ENCODE assay signal across 8 mouse cellular contexts in the genomic region with DNA sequence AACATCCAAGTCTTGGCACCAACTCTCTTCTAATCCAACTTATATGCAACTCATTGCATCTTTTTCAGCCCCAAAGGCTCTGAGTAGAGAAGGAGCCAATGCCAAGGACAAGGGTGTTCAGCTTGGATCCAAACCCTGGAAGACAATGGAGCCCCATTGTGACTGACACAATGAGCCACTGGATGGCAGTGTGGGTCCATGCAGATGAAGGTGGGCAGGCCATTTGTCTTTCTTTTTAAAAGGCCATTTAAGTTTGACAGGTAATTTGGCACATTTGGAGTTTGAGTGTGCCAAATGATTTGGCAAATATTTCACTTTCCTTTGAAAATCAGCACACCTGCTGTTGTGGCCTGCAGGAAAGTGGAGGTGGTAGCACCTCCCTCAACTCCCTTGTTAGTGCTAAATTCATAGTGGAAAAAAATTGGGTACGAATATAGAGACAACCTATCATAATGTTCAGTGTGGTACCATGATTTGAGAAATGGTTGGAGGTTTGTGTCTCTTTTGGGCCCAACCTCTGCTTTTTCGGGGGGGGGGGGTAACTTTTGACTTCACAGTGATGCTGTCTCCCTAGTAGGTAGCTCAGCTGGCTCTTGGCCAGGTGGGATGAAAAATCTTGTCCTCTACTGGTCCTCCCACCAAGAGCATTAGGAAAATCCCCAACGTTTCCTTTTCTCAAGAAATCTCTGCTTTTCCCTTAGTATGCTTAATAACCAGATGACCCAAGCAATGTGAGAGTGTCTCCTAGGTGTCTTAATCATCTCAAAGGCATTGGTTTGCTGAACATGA.
DNase-seq lines count a peak whose midpoint lies in the region; ATAC-seq and TF ChIP-seq lines count a peak whose summit lies in the region.

No protein-coding gene starts in this region.

- no peaks in the 10 kb centered on the region for H3K27me3 ChIP-seq in spleen, adult 2 months (ENCODE audit: control insufficient read depth, insufficient read depth, low read length)
- no peaks in the 10 kb centered on the region for H3K27me3 ChIP-seq in hindbrain, embryonic 15.5 days

- peak; percentile 29; the same call in 1 of the 2 replicates for TF ChIP-seq CTCF in spleen, adult 2 months (IDR thresholded peaks at IDR 0.05; ENCODE audit: extremely low read depth, insufficient read depth, insufficient read length, insufficient replicate concordance)
- peak; percentile 56 for TF ChIP-seq CTCF in bone marrow, adult 2 months (IDR thresholded peaks at IDR 0.05; ENCODE audit: control insufficient read depth, insufficient read depth, low read length)

- H3K4me1 ChIP-seq in spleen, adult 2 months (ENCODE audit: control insufficient read depth, insufficient read depth, insufficient read length): no peaks in the 10 kb centered on the region
- H3K4me1 ChIP-seq in bone marrow, adult 2 months (ENCODE audit: control insufficient read depth, insufficient read depth, low read length): no peaks in the 10 kb centered on the region
- H3K4me1 ChIP-seq in hindbrain, embryonic 15.5 days (replicated peaks): no peaks in the 10 kb centered on the region

- H3K27ac ChIP-seq in spleen, adult 2 months (ENCODE audit: insufficient read depth, low read length): no peak overlapping the region
- H3K27ac ChIP-seq in bone marrow, adult 2 months (ENCODE audit: control insufficient read depth, insufficient read depth, low read depth, low read length, poor library complexity): no peak overlapping the region
- H3K27ac ChIP-seq in hindbrain, embryonic 15.5 days (replicated peaks): no peak overlapping the region

- H3K36me3 ChIP-seq in spleen, adult 2 months (ENCODE audit: control insufficient read depth, insufficient read depth, low read length): no peaks in the 10 kb centered on the region
- no peaks in the 10 kb centered on the region for H3K36me3 ChIP-seq in hindbrain, embryonic 15.5 days

- intact Hi-C loops in left cerebral cortex, postnatal 4 days (cut with DNase I): loop anchor here (5.0 to 10.0 kb wide), 2 partner anchors 579 to 826 kb away; no protein-coding TSS in a partner anchor

- ATAC-seq in hindbrain, embryonic 15.5 days (ENCODE audit: low FRiP score, low read depth): peak; percentile 66; the same call in 1 of the 2 replicates

- H3K4me3 ChIP-seq in spleen, adult 2 months (ENCODE audit: extremely low read depth, insufficient read depth, insufficient read length): no peak overlapping the region
- H3K4me3 ChIP-seq in bone marrow, adult 2 months (replicated peaks; ENCODE audit: control insufficient read depth, low read depth, low read length): no peak overlapping the region
- H3K4me3 ChIP-seq in hindbrain, embryonic 15.5 days: no peak overlapping the region

- H3K9me3 ChIP-seq in hindbrain, embryonic 15.5 days: no peaks in the 10 kb centered on the region

- no peak overlapping the region for H3K4me2 ChIP-seq in hindbrain, embryonic 15.5 days

- no peak for DNase-seq in spleen, adult 2 months (ENCODE audit: low read depth in 1 of 2, low spot score in 2 of 2)
- DNase-seq in spleen, adult 12 weeks (ENCODE audit: low spot score): no peak
- peak; percentile 31 for DNase-seq in fibroblast of lung, adult 2 months (ENCODE audit: low read depth)
- DNase-seq in left cerebral cortex, postnatal 4 days: peak; percentile 76
- peak; percentile 54 for DNase-seq in ovary, postnatal 36 days (ENCODE audit: low spot score)
- DNase-seq in yolk sac, embryonic 10.5 days (ENCODE audit: low spot score): peak; percentile 7

- TF ChIP-seq POLR2A in spleen, adult 2 months (IDR thresholded peaks at IDR 0.05; ENCODE audit: low read depth, low read length): no peak
- no peak for TF ChIP-seq POLR2A in bone marrow, adult 2 months (IDR thresholded peaks at IDR 0.05; ENCODE audit: borderline replicate concordance, control insufficient read depth, low read depth, low read length)

- no peak overlapping the region for H3K9ac ChIP-seq in hindbrain, embryonic 15.5 days

- WGBS in spleen, adult 2 months: 55% methylated on average over 3 of the region's 3 CpGs
- WGBS in bone marrow, adult 2 months: 54% methylated on average over 3 of the region's 3 CpGs
- WGBS in hindbrain, embryonic 15.5 days: 61% methylated on average over 3 of the region's 3 CpGs

Comparison
In these comparisons a context has a peak if more than half of its experiments do, and no peak if none do; other contexts are left out.
1. DNase-seq: peak in fibroblast of lung, adult 2 months (single experiment), left cerebral cortex, postnatal 4 days (single experiment), ovary, postnatal 36 days (single experiment) and yolk sac, embryonic 10.5 days (single experiment); none in spleen, adult 2 months (0 of 2) and spleen, adult 12 weeks (single experiment).